Mouse (Mus musculus): ENCODE data around the gene Ociad1. TPM values are rescaled to one million over a fixed set of nuclear protein-coding genes. Genes with fewer than 3 reads are reported as not detected.
A peak's percentile ranks its signal among the peaks of the same experiment; 100 is the strongest.

The Ociad1 gene
- total RNA-seq, 2 experiments from 2014 or later = 155 to 159 TPM

DNA sequence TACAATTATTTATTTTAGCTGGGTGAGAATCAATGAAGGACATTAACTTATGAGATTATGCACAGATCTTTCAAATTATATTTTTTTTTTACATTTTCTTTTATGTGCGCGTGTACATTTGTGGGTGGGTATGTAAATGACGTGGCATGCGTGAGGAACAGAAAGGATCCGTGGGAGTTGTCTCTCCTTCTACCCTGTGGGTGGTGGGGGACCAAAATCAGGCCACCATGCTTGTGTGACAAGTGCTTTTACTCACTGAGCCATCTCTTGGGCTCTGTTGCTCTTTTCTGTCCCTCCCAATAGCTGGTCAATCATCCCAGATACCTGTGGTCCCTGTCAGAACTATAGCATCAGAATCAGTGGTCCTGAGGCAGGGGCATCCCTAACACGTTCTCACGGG is 69.8 kb downstream of the Ociad1 start:
- intact Hi-C loops (cut with DNase I; ENCODE audit: low total_unique reads) = no loop called here
- DNase-seq = no peak

DNA sequence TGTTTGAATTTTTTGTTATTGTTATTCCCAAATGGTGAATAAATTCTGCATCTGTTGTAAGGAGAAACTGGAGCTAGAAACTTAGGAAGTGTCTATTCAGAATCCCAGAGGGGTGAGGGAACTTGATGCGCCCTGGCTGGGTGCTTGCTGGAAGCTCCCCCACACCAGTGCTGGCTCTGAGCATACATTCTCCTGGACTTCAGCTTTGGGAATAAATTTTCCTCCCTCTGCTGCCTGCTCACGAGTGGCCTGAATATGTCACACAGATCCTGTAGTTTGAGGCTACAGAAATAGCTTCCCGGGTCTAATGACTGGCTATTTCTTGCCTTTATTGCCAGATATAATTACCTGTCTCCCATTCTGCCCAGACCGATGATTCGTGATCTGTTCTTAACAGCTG is 70.2 kb downstream of the Ociad1 start:
- intact Hi-C loops (cut with DNase I; ENCODE audit: low total_unique reads) = no loop called here
- peak; percentile 30 for DNase-seq

Other genes starting within 250 kb of the Ociad1 start
- 10 to 100 TPM; 18.5 to 19.5 TPM for gene Fryl, start 36.2 kb upstream of the Ociad1 start, total RNA-seq (2021)
- gene Ociad2, start 48.2 kb downstream of the Ociad1 start, total RNA-seq (2021) = 10 to 100 TPM; 35.5 to 39.6 TPM
- gene Cwh43, start 113.3 kb downstream of the Ociad1 start, total RNA-seq (2021) = not detected
- 10 to 100 TPM in 1 of 2 experiments, 1 to 10 TPM in 1; 8.1 to 12.0 TPM for gene Dcun1d4, start 188.2 kb downstream of the Ociad1 start, total RNA-seq (2021)

All from gastrocnemius, postnatal 14 days (tissue).